Mouse (Mus musculus): ENCODE data around the gene Agpat4. TPM values are rescaled to one million over a fixed set of nuclear protein-coding genes. Genes with fewer than 3 reads are reported as not detected.

Agpat4 gene
- 43.4 and 43.7 TPM in 2 replicates for polyA plus RNA-seq (2016; fragmentation: Nextera tagmentation; extraction: Ambion mirVana)

DNA sequence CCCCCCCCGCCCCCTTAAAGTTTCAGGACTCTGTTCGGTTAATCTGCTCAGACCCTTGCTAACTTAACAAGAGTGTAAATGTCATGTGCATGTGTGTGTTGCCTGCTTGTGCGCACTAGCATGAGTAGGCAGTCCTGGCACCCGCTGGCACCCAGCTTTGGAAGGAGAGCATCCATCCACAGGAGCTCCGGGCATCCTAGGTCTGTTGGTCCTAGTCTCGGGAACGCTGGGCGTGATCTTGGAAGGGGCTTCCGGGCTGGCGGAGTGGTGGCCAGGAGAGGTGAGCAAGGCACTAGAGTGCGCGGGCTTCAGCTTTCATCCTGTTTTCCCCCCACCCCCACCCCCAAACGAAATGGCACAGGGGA lies at the start of gene Agpat4:
Gene Agpat4, plus strand, starts transcription at position 144 of the 365 bp plus-strand sequence.
- WGBS: under 1% methylated on average over 13 of the region's 13 CpGs

DNA sequence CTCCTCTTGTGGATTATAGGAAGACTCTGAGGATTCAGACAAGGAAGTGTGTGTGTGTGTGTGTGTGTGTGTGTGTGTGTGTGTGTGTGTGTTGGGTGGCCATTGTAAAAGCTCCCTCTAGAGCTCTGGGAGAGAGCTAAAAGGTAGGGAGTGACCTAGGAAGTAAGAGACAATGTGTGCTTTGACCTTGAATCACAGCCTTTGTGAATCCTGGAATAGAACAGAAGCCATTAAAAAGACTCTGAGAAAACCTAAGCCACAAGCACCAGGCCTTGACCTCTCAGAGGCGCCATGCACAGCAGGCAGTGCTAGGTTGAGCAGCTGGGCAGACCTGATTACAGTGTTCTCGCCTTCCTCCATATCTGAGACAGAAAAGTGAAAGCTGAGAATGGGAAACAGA lies 41.7 kb upstream of the Agpat4 start:
- 58% methylated on average over 2 of the region's 2 CpGs for WGBS
- Histone ChIP-seq H3K27ac (replicated peaks) (no peak overlapping the region), H3K4me3 (no peak overlapping the region), H3K27me3 (ENCODE audit: low read depth, poor library complexity, severe bottlenecking) (no peaks in the 10 kb centered on the region), H3K4me1 (peaks cover 6% of the 10 kb centered on the region), H3K9me3 (replicated peaks) (peaks cover 6% of the 10 kb centered on the region; the same call in 1 of the 2 replicates), H3K36me3 (no peaks in the 10 kb centered on the region)
- DNase-seq (ENCODE audit: low spot score): no peak

More for the DNA sequence above, at the start of gene Agpat4:
- Histone ChIP-seq H3K27ac (replicated peaks) (peak within 1 kb of the TSS; percentile 96), H3K27me3 (ENCODE audit: low read depth, poor library complexity, severe bottlenecking) (no peaks in the 10 kb centered on the region), H3K9me3 (replicated peaks) (no peaks in the 10 kb centered on the region), H3K4me3 (peak within 1 kb of the TSS; percentile 72), H3K36me3 (no peaks in the 10 kb centered on the region), H3K4me1 (peaks cover 32% of the 10 kb centered on the region)
- peak; percentile 77 for DNase-seq (ENCODE audit: low spot score)

DNA sequence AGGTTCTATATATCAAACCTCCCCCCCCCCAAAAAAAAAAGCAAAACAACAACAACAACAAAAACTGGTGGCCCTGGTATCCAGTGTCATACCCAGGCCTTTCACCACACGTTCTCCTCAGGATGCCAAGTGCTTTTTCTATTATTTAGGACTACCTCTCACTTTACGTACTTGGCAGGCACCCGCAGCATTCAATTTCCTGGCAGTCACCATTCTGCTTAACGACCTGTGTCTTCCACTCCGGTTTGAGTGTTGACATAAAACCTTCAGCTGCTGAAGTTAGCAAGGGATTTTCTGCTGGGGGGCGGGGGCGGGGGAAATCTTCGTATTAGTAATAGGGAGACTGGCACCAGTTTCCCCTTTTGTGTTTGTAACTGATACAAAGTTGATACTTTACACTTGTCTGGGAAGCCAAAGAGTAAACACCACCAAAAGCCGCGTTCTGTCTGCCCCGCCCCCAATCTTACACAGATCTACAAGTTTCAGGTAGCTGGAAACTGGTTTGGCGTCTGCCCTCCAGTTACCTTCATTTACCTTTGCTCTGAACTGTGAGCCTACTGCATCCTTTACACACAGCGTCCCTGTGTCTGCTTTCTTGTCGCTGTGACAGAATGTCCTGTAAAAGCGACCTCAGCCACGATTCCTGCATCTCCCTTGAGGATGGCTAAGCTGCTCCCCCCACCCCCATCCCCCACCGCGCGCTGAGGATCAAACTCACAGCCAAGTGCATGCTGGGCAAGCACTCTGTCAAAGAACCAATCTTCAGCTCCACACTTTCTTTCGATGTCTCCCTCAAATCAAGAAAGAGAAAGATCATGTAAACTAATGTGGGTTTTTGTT lies 37.6 kb upstream of the Agpat4 start:
- no peak for DNase-seq (ENCODE audit: low spot score)
- Histone ChIP-seq H3K27ac (replicated peaks) (no peak overlapping the region), H3K4me3 (no peak overlapping the region), H3K27me3 (ENCODE audit: low read depth, poor library complexity, severe bottlenecking) (no peaks in the 10 kb centered on the region), H3K4me1 (peaks cover 6% of the 10 kb centered on the region), H3K36me3 (no peaks in the 10 kb centered on the region), H3K9me3 (replicated peaks) (no peaks in the 10 kb centered on the region)
- WGBS: 54% methylated on average over 20 of the region's 20 CpGs

DNA sequence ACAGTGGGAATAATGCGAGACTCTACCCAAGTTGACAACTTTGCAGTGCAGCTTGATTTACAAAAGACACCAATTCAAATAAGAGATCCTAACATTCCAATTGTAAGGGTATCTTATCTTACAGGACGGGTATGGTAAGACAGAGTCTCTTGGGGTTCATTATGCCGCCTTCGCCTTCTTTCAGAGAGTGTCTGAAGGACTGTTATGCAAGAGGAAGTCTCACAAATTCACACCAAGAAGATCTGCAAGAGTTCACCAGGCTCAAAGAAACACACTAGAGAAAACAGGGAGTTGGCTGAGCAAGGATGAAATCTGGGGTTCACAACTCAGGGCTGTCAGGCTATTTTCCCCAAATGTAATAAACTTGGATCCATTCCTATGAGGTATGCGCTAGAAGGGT lies 36.3 kb upstream of the Agpat4 start:
- no peak for DNase-seq (ENCODE audit: low spot score)
- Histone ChIP-seq H3K36me3 (no peaks in the 10 kb centered on the region), H3K9me3 (replicated peaks) (no peaks in the 10 kb centered on the region), H3K4me3 (no peak overlapping the region), H3K27me3 (ENCODE audit: low read depth, poor library complexity, severe bottlenecking) (no peaks in the 10 kb centered on the region), H3K27ac (replicated peaks) (no peak overlapping the region), H3K4me1 (no peaks in the 10 kb centered on the region)
- WGBS: 87% methylated on average over 5 of the region's 5 CpGs

DNA sequence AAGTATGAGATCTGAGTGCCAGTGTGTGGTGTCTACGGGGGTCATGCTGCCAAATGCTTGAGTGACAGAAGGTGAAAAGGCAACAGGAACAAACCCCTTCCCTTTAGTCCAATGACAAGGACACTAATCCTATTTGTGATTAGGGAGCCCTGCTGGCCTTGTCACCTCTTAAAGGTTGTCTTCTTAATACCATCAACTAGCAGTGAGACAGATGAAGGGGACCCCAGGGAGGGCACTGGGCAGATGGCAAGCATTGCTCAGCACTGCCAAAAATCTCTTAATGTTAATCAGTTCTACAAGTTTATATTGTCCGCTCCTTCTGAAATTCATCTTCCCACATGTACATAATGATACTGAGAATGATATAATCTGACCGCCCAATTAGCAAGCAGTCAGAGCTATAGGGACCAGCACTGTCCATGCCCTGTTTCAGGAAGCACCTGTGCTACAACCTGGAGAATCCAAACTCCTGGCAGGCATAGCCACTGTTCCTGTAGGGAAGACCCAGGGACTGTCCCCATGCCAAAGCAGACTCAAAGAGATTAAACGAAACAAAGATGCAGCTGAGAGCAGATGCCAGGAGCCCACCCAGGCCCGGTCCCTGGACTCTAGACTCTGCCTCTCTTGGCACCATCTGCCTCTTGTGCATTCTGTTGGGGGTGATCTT lies 28.1 kb upstream of the Agpat4 start:
- H3K27me3 ChIP-seq (ENCODE audit: low read depth, poor library complexity, severe bottlenecking): peaks cover 23% of the 10 kb centered on the region
- DNase-seq (ENCODE audit: low spot score): no peak
- H3K4me1 ChIP-seq: peaks cover 14% of the 10 kb centered on the region
- H3K36me3 ChIP-seq: no peaks in the 10 kb centered on the region
- no peaks in the 10 kb centered on the region for H3K9me3 ChIP-seq (replicated peaks)
- WGBS: 61% methylated on average over 5 of the region's 5 CpGs
- no peak overlapping the region for H3K4me3 ChIP-seq
- no peak overlapping the region for H3K27ac ChIP-seq (replicated peaks)

DNA sequence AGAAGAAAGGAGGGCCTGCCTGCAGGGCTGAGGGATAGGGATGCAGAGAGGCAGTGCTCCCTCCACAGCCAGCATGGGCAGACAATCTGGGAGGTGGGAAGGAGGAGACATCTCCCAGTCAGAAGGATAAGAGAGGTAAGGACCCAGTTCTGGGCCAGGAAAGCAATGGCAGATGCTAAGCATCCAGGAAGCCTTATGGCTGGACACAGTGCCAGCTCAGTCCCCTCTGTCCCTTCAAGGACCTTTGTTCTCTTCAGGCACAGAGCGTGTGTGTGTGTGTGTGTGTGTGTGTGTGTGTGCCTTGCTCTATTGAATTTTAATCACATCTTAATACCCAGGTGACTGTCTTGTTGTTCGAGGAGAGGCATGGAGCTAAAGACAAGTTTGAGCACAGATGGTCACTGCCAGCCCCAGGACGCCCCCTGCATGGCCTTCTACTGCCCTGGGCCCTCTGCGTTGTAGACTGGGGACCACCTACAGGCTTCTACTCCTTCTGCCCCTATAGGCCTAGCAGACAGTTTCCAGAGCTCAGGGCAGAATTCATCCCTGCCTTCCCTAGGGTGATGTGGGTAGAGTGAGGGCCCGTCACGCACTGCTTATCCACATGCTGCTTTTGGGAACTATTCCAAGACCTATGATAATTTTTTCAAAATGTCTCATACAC lies 25.5 kb upstream of the Agpat4 start:
- Histone ChIP-seq H3K9me3 (replicated peaks) (no peaks in the 10 kb centered on the region), H3K36me3 (no peaks in the 10 kb centered on the region), H3K4me3 (no peak overlapping the region), H3K4me1 (peaks cover 14% of the 10 kb centered on the region), H3K27ac (replicated peaks) (no peak overlapping the region), H3K27me3 (ENCODE audit: low read depth, poor library complexity, severe bottlenecking) (peaks cover 21% of the 10 kb centered on the region)
- no peak for DNase-seq (ENCODE audit: low spot score)
- WGBS: 78% methylated on average over 6 of the region's 6 CpGs

DNA sequence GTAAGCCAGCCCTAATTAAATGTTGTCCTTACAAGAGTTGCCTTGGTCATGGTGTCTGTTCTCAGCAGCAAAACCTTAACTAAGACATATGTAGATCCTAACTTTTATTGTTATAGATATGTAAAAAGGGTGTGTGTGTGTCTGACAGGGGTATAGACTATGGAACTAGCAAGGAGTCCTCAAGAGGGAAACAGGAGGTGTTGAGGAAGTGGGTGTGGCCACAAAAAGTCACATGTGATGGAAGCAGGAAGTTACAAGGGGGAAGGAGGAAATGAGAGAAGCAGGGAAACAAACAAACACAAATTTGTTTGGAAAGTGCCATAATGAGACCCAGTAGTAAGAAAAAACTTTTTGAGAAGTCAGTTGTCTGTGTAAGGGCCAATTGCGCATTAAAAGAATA lies 24.5 kb upstream of the Agpat4 start:
- Histone ChIP-seq H3K4me1 (peaks cover 14% of the 10 kb centered on the region), H3K4me3 (no peak overlapping the region), H3K36me3 (no peaks in the 10 kb centered on the region), H3K27me3 (ENCODE audit: low read depth, poor library complexity, severe bottlenecking) (peaks cover 12% of the 10 kb centered on the region; the same call in 1 of the 2 replicates), H3K9me3 (replicated peaks) (no peaks in the 10 kb centered on the region), H3K27ac (replicated peaks) (no peak overlapping the region)
- no peak for DNase-seq (ENCODE audit: low spot score)
- WGBS: 95% methylated on average over 1 of the region's 1 CpGs

DNA sequence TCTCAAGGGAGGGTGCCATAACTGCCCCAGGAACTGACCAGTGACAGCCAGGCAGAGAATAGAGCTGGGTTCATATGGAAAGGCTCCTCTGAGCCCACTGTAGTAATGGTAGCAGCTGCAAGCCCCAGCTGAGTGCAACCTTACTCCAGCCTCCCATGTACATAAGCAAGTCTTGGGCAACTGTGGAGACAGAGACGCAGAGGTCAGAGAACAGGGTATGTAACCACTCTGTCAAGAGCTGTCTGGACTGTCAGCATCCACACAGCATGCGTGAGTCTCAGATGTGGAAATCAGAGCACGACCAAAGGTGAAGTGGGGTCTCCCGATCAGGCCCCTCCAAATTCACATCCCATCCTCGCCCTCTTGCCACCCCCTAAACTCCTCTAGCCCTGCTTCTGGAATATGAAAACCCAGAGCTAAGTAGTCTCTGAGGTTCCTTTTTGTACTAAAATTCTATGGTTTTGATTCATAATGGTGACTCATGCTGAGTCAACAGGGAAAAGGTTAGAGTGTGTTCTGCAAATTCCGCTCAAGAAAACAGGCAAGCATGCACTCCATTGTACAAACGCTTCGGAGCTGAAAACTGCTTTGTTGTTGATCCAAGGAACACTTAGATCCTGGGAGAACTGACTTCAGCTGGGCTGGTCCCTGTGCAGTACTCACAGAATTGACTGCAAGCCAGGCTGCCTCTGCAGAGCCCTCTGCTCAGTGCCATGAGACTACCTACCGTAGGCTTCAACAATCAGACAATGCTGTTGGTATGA lies 23.5 kb upstream of the Agpat4 start:
- no peak for DNase-seq (ENCODE audit: low spot score)
- H3K27ac ChIP-seq (replicated peaks): no peak overlapping the region
- WGBS: 94% methylated on average over 9 of the region's 9 CpGs
- H3K4me1 ChIP-seq: peaks cover 8% of the 10 kb centered on the region
- no peaks in the 10 kb centered on the region for H3K36me3 ChIP-seq
- H3K27me3 ChIP-seq (ENCODE audit: low read depth, poor library complexity, severe bottlenecking): peaks cover 8% of the 10 kb centered on the region; the same call in 1 of the 2 replicates
- H3K9me3 ChIP-seq (replicated peaks): peaks cover 5% of the 10 kb centered on the region; the same call in 1 of the 2 replicates
- no peak overlapping the region for H3K4me3 ChIP-seq

DNA sequence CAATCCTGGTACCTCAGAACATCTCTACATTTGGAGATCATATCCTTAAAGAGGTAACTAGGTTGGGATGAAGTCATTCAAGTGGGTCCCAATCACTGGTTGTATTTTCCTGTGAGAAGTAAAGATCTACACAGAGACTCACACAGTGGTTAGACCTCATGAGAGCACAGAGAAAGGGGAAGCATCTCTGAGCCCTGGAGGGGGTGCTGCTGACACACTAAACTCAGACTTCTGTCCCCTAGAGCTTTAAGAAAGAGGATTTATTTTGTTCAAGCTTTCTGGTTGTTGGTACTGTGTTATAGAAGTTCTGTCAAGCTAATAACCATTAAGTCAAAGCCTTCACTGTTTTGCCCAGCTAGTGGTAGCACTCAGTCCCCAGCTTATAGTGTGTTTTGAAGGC lies 19.1 kb upstream of the Agpat4 start:
- Histone ChIP-seq H3K9me3 (replicated peaks) (peaks cover 10% of the 10 kb centered on the region; the same call in 1 of the 2 replicates), H3K36me3 (no peaks in the 10 kb centered on the region), H3K27ac (replicated peaks) (no peak overlapping the region), H3K4me3 (no peak overlapping the region), H3K27me3 (ENCODE audit: low read depth, poor library complexity, severe bottlenecking) (no peaks in the 10 kb centered on the region), H3K4me1 (no peaks in the 10 kb centered on the region)
- no peak for DNase-seq (ENCODE audit: low spot score)

DNA sequence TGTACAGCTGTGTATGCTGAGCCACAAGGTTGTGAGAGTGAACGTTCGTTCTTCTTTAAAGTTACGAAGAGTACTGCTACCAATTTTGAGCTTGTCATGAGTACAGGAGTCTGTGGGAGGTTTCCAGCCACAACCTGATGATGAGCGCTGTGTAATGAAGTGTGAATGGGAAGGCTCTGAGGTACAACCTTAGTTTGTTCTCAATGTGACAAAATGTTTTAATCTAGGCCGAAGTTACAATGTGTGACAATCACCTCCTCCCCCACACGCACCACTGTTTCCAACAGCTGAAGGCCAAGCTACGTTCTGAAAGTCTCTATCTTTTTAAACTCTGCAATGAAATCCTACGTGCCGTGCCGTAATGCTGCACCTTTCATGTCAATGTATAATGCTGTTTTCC lies 16.2 kb upstream of the Agpat4 start:
- Histone ChIP-seq H3K4me1 (no peaks in the 10 kb centered on the region), H3K27me3 (ENCODE audit: low read depth, poor library complexity, severe bottlenecking) (no peaks in the 10 kb centered on the region), H3K36me3 (no peaks in the 10 kb centered on the region), H3K9me3 (replicated peaks) (peaks cover 10% of the 10 kb centered on the region; the same call in 1 of the 2 replicates), H3K27ac (replicated peaks) (no peak overlapping the region), H3K4me3 (no peak overlapping the region)
- 96% methylated on average over 10 of the region's 10 CpGs for WGBS
- no peak for DNase-seq (ENCODE audit: low spot score)

DNA sequence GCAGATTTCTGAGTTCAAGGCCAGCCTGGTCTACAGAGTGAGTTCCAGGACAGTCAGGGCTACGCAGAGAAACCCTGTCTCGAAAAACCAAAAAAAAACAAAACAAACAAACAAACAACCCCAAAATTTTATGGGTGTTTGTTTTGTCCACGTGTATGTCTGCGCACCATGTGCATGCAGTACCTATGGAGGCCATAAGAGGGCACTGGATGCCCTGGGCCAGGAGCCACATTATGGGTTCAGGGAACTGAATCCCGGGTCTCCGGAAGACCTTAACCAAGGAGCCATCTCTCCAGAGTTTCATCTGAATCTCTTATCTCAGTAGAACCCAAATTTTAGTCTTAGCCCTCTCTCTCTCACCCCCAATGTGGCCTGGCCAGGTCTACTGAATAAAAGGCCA lies 14.7 kb upstream of the Agpat4 start:
- Histone ChIP-seq H3K27me3 (ENCODE audit: low read depth, poor library complexity, severe bottlenecking) (no peaks in the 10 kb centered on the region), H3K4me1 (no peaks in the 10 kb centered on the region), H3K27ac (replicated peaks) (no peak overlapping the region), H3K36me3 (no peaks in the 10 kb centered on the region), H3K9me3 (replicated peaks) (peaks cover 10% of the 10 kb centered on the region; the same call in 1 of the 2 replicates), H3K4me3 (no peak overlapping the region)
- no peak for DNase-seq (ENCODE audit: low spot score)
- WGBS: 82% methylated on average over 6 of the region's 6 CpGs

DNA sequence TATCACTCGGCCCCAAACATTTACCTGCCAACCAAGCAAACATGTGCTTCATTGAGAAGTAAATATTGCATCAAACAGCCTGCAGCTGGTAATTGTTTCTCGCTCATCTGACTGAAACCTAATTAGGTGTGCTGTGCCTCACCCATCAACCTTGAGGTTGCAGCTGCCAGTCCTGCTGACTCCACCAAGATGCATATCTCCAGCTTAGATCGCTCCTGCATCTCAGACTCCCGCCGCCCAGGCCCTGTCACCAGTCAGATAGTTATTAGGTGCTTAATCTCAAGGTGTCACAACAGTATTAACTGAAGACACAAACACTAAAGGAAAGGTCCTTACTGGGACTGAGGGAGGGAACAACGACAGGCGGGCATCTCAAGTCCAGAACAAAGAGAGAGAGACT lies 14.3 kb upstream of the Agpat4 start:
- Histone ChIP-seq H3K27ac (replicated peaks) (no peak overlapping the region), H3K9me3 (replicated peaks) (peaks cover 10% of the 10 kb centered on the region; the same call in 1 of the 2 replicates), H3K4me3 (no peak overlapping the region), H3K36me3 (no peaks in the 10 kb centered on the region), H3K27me3 (ENCODE audit: low read depth, poor library complexity, severe bottlenecking) (no peaks in the 10 kb centered on the region), H3K4me1 (no peaks in the 10 kb centered on the region)
- WGBS: 87% methylated on average over 7 of the region's 7 CpGs
- DNase-seq (ENCODE audit: low spot score): no peak
